Mouse (Mus musculus) regulatory T cell (primary cell): Measurements from ENCODE around the gene Foxf1.

ENCODE experiments used
- in situ Hi-C: fragments of 300-600 bp; cut with MboI, MseI; formaldehyde crosslinking; loops from one replicate; pipeline ENCODE4 v1.15.1; 2025; ENCODE audit warnings: high pct_unique_total_duplicates

Foxf1 gene

DNA sequence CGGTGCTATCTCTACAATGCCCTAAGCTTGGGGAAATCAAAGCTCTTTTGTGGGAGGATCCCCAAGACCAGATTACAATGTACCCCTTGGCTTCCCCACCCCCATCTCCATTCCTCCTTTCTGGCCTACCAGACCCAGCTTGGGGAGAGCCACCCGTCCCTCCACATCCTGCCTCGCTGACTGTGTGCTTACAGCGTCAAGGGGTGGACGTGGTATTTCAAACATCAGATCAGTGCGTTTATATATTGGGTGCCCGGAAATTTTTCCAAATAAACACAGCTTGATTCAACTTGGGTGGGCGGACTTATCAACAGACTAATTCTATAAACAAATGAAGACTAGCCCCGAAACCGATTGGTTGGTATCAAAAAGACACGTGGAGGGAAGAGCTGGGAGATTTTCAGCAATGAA, 43.1 kb downstream of the Foxf1 start:
- in situ Hi-C loops: loop anchor here (10.0 kb wide), 1 partner anchor 368 kb away; no protein-coding TSS in a partner anchor

GRCm38 (mm10) chr8:121127756-121128375, 43.7 kb downstream of the Foxf1 start, which contains the start of gene Foxl1:
Gene Foxl1 (plus strand): TSS chr8:121127940.
- in situ Hi-C loops: loop anchor here (10.0 kb wide), 1 partner anchor 367 kb away; no protein-coding TSS in a partner anchor

- in situ Hi-C loops: loop anchor here (10.0 kb wide), 1 partner anchor 366 kb away; no protein-coding TSS in a partner anchor
Observed at GRCm38 (mm10) chr8:121128531-121129264, 44.5 kb downstream of the Foxf1 start.

DNA sequence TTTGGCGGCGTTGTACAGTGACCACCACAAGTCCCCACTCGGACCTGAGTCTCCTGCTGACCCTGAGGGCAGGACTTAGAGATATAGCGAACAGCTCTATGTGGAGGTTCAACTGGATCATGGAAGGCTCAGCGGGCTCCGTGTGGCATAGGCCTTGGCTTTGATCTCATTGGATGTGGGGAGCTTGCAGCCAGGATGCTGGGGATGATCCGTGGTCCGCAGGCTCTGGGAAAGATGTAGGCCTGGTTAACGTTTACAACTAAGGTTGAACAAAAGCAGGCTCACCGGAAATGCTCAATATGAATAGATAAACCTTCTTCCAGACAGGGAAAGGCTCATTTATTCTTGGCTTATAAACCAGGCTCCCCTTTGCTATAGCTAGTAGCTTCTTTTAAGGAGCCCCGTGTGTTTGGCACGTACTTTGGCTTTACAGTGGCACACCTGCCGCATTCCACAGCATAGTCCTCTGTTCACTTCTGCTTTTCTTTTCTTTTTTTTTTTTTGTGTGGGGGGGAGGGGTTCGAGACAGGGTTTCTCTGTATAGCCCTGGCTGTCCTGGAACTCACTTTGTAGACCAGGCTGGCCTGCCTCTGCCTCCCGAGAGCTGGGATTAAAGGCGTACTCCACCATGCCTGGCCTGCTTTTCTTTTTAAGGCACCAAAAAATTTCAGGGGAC, 45.2 kb downstream of the Foxf1 start:
- in situ Hi-C loops: loop anchor here (10.0 kb wide), 1 partner anchor 365 kb away; no protein-coding TSS in a partner anchor

DNA sequence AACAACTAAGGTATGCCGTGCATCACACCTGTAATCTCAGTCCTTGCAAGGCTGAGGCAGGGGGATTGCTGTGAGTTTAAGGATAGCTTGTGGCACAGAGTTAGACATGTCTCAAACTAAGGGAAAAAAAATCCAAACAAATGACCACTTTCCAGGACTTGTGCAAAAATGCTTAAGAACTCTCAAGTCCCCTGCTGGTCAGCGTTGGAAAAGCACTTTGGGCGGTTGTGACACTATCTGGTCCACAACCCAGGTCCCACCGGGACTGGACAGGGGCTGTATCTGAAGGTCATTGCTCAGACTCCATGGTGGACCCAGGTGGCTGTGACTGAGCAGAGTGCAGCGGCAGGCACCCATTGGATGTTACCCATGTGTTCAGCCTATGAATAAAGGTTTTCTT, 46.3 kb downstream of the Foxf1 start:
- in situ Hi-C loops: no loop called here

- in situ Hi-C loops: no loop called here
Observed at GRCm38 (mm10) chr8:121132961-121133513, 48.9 kb downstream of the Foxf1 start.

- in situ Hi-C loops: no loop called here
Observed at GRCm38 (mm10) chr8:121134102-121134501, 49.9 kb downstream of the Foxf1 start.

DNA sequence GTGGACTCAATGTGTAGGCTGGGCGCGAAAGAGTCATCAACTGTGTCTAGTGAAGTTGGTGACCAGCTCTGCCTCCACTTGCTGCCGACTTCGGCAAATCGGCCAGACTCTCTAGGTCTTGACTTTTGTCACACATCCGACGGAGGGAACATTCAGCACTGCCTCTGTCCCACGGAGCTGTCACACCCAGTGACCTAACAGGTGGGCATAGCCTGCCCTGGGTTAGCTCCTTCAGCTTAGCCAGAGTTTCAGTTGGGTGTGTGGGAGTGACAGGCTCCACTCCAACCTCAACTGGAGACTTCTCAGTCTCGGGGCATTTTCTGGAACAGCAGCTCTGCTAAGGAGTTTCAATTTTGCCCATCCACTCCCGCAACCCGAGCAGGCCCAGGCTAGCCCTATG, 50.3 kb downstream of the Foxf1 start:
- in situ Hi-C loops: no loop called here

DNA sequence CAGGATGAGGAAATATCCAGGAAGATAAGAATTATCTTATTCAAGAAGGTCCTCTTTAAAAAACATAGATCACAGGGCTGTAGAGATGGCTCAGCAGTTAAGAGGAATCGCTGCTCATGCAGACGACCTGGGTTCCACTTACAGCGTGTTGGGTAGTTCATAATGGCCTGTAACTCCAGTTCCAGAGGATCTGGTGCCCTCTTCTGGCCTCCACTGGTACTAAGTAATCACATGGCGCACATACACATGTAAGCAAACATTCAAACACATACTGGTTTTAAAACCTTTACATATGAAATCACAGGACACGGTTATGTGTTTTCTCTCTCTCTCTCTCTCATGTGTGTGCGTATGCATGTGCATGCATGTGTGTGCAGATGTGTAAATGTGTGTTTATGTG, 52.7 kb downstream of the Foxf1 start:
- in situ Hi-C loops: no loop called here
